Mouse (Mus musculus) heart, adult 2 months (tissue): ENCODE data around the gene Xlr5c.

Experiments
- CTCF ChIP-seq: fragments of 200-600 bp; IDR thresholded peaks from 2 replicates; pipeline ENCODE4 v1.8.1; 2022; ENCODE audit warnings: antibody characterized with exemption, mild to moderate bottlenecking, moderate library complexity
- EP300 ChIP-seq: fragments of 200-500 bp; IDR thresholded peaks from 2 replicates; pipeline ENCODE4 v1.6.1; 2011; ENCODE audit warnings: low read depth, low read length, control low read depth; ENCODE audit not compliant: insufficient read depth
- POLR2A ChIP-seq: fragments of 200-500 bp; IDR thresholded peaks from 2 replicates; pipeline ENCODE4 v1.6.1; 2011; ENCODE audit warnings: mild to moderate bottlenecking, low read depth, low read length, control low read depth; ENCODE audit not compliant: insufficient read depth

- TF ChIP-seq CTCF (no peak), POLR2A (no peak), EP300 (no peak)
Observed at GRCm38 (mm10) chrX:73336740-73337139, 44.0 kb upstream of the Xlr5c start, which contains the start of gene Gm45015.
